Mouse (Mus musculus) olfactory bulb, adult 2 months (tissue): ENCODE data around the gene Itprip.

Experiments
- CTCF ChIP-seq: fragments of 200-500 bp; IDR thresholded peaks from 2 replicates; pipeline ENCODE4 v1.5.1; 2012; ENCODE audit warnings: low read depth, mild to moderate bottlenecking, low read length, moderate library complexity; ENCODE audit not compliant: insufficient read depth
- POLR2A ChIP-seq: fragments of 200-500 bp; IDR thresholded peaks from 2 replicates; pipeline ENCODE4 v1.6.1; 2012; ENCODE audit warnings: mild to moderate bottlenecking, low read depth, low read length, moderate library complexity; ENCODE audit not compliant: insufficient read depth

DNA sequence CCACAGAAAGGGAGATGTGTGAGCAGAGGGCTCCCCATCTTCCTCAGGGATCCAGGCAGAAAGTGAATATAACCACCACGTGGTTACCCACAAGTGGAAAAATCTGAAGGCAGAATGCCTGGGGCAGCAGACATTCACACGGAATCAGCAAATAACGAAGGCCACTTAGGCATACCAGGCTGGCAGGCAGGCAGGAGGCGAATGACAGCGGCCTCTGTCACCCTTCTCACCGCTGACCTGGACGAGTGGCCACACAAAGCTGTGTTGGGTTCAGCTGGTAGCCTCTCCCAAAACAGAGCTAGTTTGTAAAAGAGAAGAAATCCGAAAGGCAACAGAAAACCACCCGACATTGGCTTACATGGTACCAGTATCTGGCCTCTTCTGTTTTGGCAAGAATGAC, 1.1 kb downstream of the Itprip start:
- TF ChIP-seq CTCF (no peak), POLR2A (no peak)
